19 mouse cellular contexts compared by ENCODE assay signal in the genomic region with DNA sequence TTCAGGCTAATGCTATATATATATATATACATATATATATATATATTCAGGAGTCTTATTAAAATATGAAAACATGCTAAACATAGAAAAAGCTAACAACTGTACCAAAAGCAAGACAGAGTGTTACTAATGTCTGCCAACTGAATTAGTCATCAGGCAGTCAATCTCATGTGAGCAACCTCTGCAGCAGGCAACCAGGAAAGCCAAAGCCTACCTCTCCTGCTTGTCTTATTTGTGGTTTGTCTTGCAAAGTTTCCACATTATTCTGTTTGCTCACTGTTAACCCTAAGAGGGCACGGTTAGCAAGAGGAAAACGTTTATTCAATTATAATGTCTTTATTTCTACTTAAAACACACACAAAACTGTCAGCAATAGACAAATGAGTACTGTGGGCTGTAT.
A peak's percentile ranks its signal among the peaks of the same experiment; 100 is the strongest.
DNase-seq lines count a peak whose midpoint lies in the region; TF ChIP-seq lines count a peak whose summit lies in the region.
"Had no signal": no experiment of that assay in that cellular context is flagged by ENCODE, and none has a peak within 500 bp of the region (broad histone marks: within the 10 kb centered on the region; RNA-seq: fewer than 3 reads in every experiment).

No protein-coding gene starts in this region.

- DNase-seq in heart, adult 11 months, result peak; percentile 7
- DNase-seq in heart, postnatal 4 days, result no peak
- DNase-seq in Muller cell, postnatal 12 days (ENCODE audit: inconsistent ontology term), result peak; percentile 17
- DNase-seq in brain, adult 2 months (ENCODE audit: low read depth, low spot score), result peak; percentile 56
- no peak for DNase-seq in MN1 (ENCODE audit: low spot score)
- no peak for DNase-seq in spleen, postnatal 36 days (ENCODE audit: low spot score in 2 of 2)
- no peak for DNase-seq in gastrocnemius, adult 2 months
- DNase-seq: adrenal gland, adult 8-10 months; cerebellum, adult 11-12 months; cerebellum, adult 9-10 months; gastrocnemius, postnatal 10 days; heart, adult 2 months; heart, postnatal 14 days; kidney, adult 8-10 months had no signal

- H3K4me3 ChIP-seq in gastrocnemius, adult 2 months, result no peak overlapping the region
- H3K4me3 ChIP-seq: embryonic facial prominence, embryonic 12.5 days; forebrain, embryonic 13.5 days; heart, adult 2 months; heart, embryonic 15.5 days; hindbrain, embryonic 10.5 days; hindbrain, embryonic 15.5 days had no signal

- no peak for TF ChIP-seq CTCF in gastrocnemius, adult 2 months (IDR thresholded peaks at IDR 0.05)

- no peak overlapping the region for H3K27ac ChIP-seq in gastrocnemius, adult 2 months
- H3K27ac ChIP-seq: embryonic facial prominence, embryonic 12.5 days; forebrain, embryonic 13.5 days; heart, adult 2 months; heart, embryonic 15.5 days; hindbrain, embryonic 10.5 days; hindbrain, embryonic 15.5 days had no signal

- intact Hi-C loops in gastrocnemius, adult 2 months (cut with DNase I), result no loop called here

Comparison
In these comparisons a context has a peak if more than half of its experiments do, and no peak if none do; other contexts are left out.
1. DNase-seq: peak in heart, adult 11 months (single experiment), Muller cell, postnatal 12 days (single experiment) and brain, adult 2 months (single experiment); none in heart, postnatal 4 days (single experiment), MN1 (single experiment), spleen, postnatal 36 days (0 of 2) and gastrocnemius, adult 2 months (single experiment).